In the genomic region with DNA sequence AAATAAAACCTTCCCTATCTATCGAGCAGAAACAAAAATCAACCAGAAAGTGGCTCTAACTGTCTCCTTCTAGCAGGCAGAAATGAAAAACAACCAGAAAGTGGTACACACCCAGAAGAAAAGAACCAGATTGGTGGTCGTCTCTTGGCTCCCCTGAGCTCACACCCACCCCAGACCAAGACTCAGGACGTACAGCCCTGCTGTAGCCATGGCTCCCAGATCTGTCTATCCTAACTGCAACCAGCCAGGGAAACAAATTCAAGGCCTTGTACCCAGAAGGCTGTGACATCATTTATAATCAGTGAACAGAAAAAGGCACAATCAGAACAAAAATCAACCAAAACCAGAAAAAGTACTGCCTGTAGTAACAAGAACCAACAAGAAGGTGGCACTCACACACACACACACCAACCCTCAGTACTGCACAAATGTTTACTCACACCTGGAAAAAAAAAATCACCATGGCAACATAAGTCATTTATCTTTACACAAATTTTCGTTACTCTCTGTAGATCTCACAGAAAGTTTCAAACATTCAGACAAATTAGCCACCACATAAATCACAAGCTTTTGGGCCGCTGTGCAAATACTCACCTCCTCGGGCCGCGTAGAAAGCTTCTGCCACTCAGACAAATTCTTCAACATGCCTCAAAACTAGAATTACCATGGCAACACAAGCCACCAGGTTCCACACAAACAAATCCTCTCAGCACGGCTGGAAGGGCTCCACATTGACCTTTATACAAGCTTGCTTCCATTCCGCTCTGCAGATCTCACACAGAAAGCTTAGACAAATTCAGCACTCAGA, we compare ENCODE assay signal across 10 mouse cellular contexts.
DNase-seq lines count a peak whose midpoint lies in the region; ATAC-seq and TF ChIP-seq lines count a peak whose summit lies in the region.
"Had no signal": no experiment of that assay in that cellular context is flagged by ENCODE, and none has a peak within 500 bp of the region (broad histone marks: within the 10 kb centered on the region; RNA-seq: fewer than 3 reads in every experiment).

No protein-coding gene starts in this region.

- no peaks in the 10 kb centered on the region for H3K9me3 ChIP-seq in lung, embryonic 14.5 days (ENCODE audit: low read depth, low read length)
- H3K9me3 ChIP-seq in hindbrain, embryonic 14.5 days (ENCODE audit: control insufficient read depth, low read length): no peaks in the 10 kb centered on the region; the same call in 1 of the 2 replicates
- H3K9me3 ChIP-seq in midbrain, embryonic 10.5 days (replicated peaks): no peaks in the 10 kb centered on the region
- no peaks in the 10 kb centered on the region for H3K9me3 ChIP-seq in heart, embryonic 10.5 days
- H3K9me3 ChIP-seq: embryonic facial prominence, embryonic 12.5 days; liver, embryonic 13.5 days had no signal

- no peak for TF ChIP-seq POLR2A in lung, adult 2 months (IDR thresholded peaks at IDR 0.05; ENCODE audit: borderline replicate concordance, extremely low read depth, low read depth, low read length)
- TF ChIP-seq POLR2A in cortical plate, adult 2 months (IDR thresholded peaks at IDR 0.05; ENCODE audit: extremely low read depth, insufficient read depth, low read length): no peak

- H3K4me2 ChIP-seq in lung, embryonic 14.5 days: peak overlapping the region; percentile 37
- peak overlapping the region; percentile 19; the same call in 1 of the 2 replicates for H3K4me2 ChIP-seq in hindbrain, embryonic 14.5 days (replicated peaks)
- H3K4me2 ChIP-seq: embryonic facial prominence, embryonic 12.5 days; liver, embryonic 13.5 days had no signal

- 0 out of 2 replicates have a peak, but pooled peaks cover 3% of the 10 kb centered on the region for H3K4me1 ChIP-seq in lung, embryonic 14.5 days (ENCODE audit: insufficient read depth)
- H3K4me1 ChIP-seq in lung, adult 2 months (ENCODE audit: control insufficient read depth, insufficient read depth, low read length): no peaks in the 10 kb centered on the region
- H3K4me1 ChIP-seq in cortical plate, adult 2 months (ENCODE audit: control insufficient read depth, insufficient read depth, low read length): no peaks in the 10 kb centered on the region
- peaks cover 8% of the 10 kb centered on the region for H3K4me1 ChIP-seq in hindbrain, embryonic 14.5 days (replicated peaks; ENCODE audit: control insufficient read depth, insufficient read depth, low read length)
- peaks cover 23% of the 10 kb centered on the region for H3K4me1 ChIP-seq in midbrain, embryonic 10.5 days
- no peaks in the 10 kb centered on the region for H3K4me1 ChIP-seq in heart, embryonic 10.5 days
- H3K4me1 ChIP-seq: liver, embryonic 13.5 days had no signal

- H3K36me3 ChIP-seq in lung, embryonic 14.5 days (ENCODE audit: insufficient read depth): no peaks in the 10 kb centered on the region
- H3K36me3 ChIP-seq in hindbrain, embryonic 14.5 days (replicated peaks; ENCODE audit: control insufficient read depth, insufficient read depth): no peaks in the 10 kb centered on the region
- no peaks in the 10 kb centered on the region for H3K36me3 ChIP-seq in midbrain, embryonic 10.5 days
- H3K36me3 ChIP-seq in heart, embryonic 10.5 days: no peaks in the 10 kb centered on the region
- H3K36me3 ChIP-seq: embryonic facial prominence, embryonic 12.5 days; liver, embryonic 13.5 days had no signal

- peak; percentile 83 for ATAC-seq in lung, embryonic 14.5 days (ENCODE audit: insufficient read depth)
- peak; percentile 69; the same call in 1 of the 2 replicates for ATAC-seq in hindbrain, embryonic 14.5 days (ENCODE audit: low FRiP score)
- no peak for ATAC-seq in inflammation-experienced regulatory T-cells, adult 6 months

- H3K4me3 ChIP-seq in lung, embryonic 14.5 days (ENCODE audit: low read depth, low read length): no peak overlapping the region
- no peak overlapping the region for H3K4me3 ChIP-seq in lung, adult 2 months (replicated peaks; ENCODE audit: extremely low read depth, low read depth, low read length)
- H3K4me3 ChIP-seq in cortical plate, adult 2 months (ENCODE audit: insufficient read depth, low read length): no peak overlapping the region
- no peak overlapping the region for H3K4me3 ChIP-seq in hindbrain, embryonic 14.5 days (replicated peaks; ENCODE audit: low read length)
- H3K4me3 ChIP-seq in midbrain, embryonic 10.5 days: no peak overlapping the region
- H3K4me3 ChIP-seq in heart, embryonic 10.5 days: no peak overlapping the region
- H3K4me3 ChIP-seq: embryonic facial prominence, embryonic 12.5 days; liver, embryonic 13.5 days had no signal

- peak; percentile 60 for TF ChIP-seq CTCF in lung, embryonic 14.5 days (IDR thresholded peaks at IDR 0.05; ENCODE audit: low read depth)
- TF ChIP-seq CTCF in lung, adult 2 months (IDR thresholded peaks at IDR 0.05; ENCODE audit: insufficient read depth, low read length): no peak
- TF ChIP-seq CTCF in cortical plate, adult 2 months (IDR thresholded peaks at IDR 0.05; ENCODE audit: extremely low read depth, insufficient read depth, low read length): peak; percentile 23; the same call in 1 of the 2 replicates

- no peaks in the 10 kb centered on the region for H3K27me3 ChIP-seq in lung, embryonic 14.5 days (ENCODE audit: insufficient read depth, low read length)
- H3K27me3 ChIP-seq in hindbrain, embryonic 14.5 days (ENCODE audit: control insufficient read depth, insufficient read depth, low read length): no peaks in the 10 kb centered on the region
- H3K27me3 ChIP-seq in midbrain, embryonic 10.5 days (ENCODE audit: low read depth, poor library complexity, severe bottlenecking): no peaks in the 10 kb centered on the region
- H3K27me3 ChIP-seq in heart, embryonic 10.5 days (ENCODE audit: insufficient read depth, poor library complexity, severe bottlenecking): no peaks in the 10 kb centered on the region
- H3K27me3 ChIP-seq: embryonic facial prominence, embryonic 12.5 days; liver, embryonic 13.5 days had no signal

- 22% methylated on average over 10 of the region's 10 CpGs for WGBS in lung, embryonic 14.5 days
- 33% methylated on average over 10 of the region's 10 CpGs for WGBS in lung, adult 2 months
- 27% methylated on average over 10 of the region's 10 CpGs for WGBS in hindbrain, embryonic 14.5 days
- WGBS in midbrain, embryonic 10.5 days: 44% methylated on average over 10 of the region's 10 CpGs
- 74% methylated on average over 10 of the region's 10 CpGs for WGBS in heart, embryonic 10.5 days

- peak overlapping the region; percentile 37 for H3K27ac ChIP-seq in lung, embryonic 14.5 days (ENCODE audit: low read depth)
- H3K27ac ChIP-seq in cortical plate, adult 2 months (ENCODE audit: insufficient read depth, low read length): no peak overlapping the region
- H3K27ac ChIP-seq in hindbrain, embryonic 14.5 days: peak overlapping the region; percentile 28; the same call in 1 of the 2 replicates
- peak overlapping the region; percentile 64 for H3K27ac ChIP-seq in midbrain, embryonic 10.5 days (replicated peaks)
- H3K27ac ChIP-seq in heart, embryonic 10.5 days: no peak overlapping the region
- H3K27ac ChIP-seq: embryonic facial prominence, embryonic 12.5 days; liver, embryonic 13.5 days had no signal

- H3K9ac ChIP-seq in lung, embryonic 14.5 days: peak overlapping the region; percentile 8; the same call in 1 of the 2 replicates
- H3K9ac ChIP-seq in hindbrain, embryonic 14.5 days: no peak overlapping the region
- H3K9ac ChIP-seq: embryonic facial prominence, embryonic 12.5 days; liver, embryonic 13.5 days had no signal

- DNase-seq in lung, embryonic 14.5 days: peak; percentile 64
- DNase-seq in lung, adult 2 months: no peak
- DNase-seq in hindbrain, embryonic 14.5 days (ENCODE audit: low spot score): peak; percentile 66
- peak; percentile 49 for DNase-seq in midbrain, embryonic 10.5 days (ENCODE audit: low spot score)
- DNase-seq in urinary bladder, adult 2 months (ENCODE audit: low spot score): no peak
- DNase-seq in heart, embryonic 10.5 days (ENCODE audit: low spot score): no peak
- DNase-seq: liver, embryonic 13.5 days had no signal

Comparison
In these comparisons a context has a peak if more than half of its experiments do, and no peak if none do; other contexts are left out.
1. DNase-seq: peak in lung, embryonic 14.5 days (single experiment), hindbrain, embryonic 14.5 days (single experiment) and midbrain, embryonic 10.5 days (single experiment); none in lung, adult 2 months (single experiment), urinary bladder, adult 2 months (single experiment) and heart, embryonic 10.5 days (single experiment).
2. H3K27ac ChIP-seq: peak in lung, embryonic 14.5 days (single experiment), hindbrain, embryonic 14.5 days (single experiment) and midbrain, embryonic 10.5 days (single experiment); none in cortical plate, adult 2 months (single experiment) and heart, embryonic 10.5 days (single experiment).